Mouse (Mus musculus) granulocyte monocyte progenitor cell, adult 5-6 weeks (primary cell): ENCODE data around the gene Sp3. TPM values are rescaled to one million over a fixed set of nuclear protein-coding genes. Genes with fewer than 3 reads are reported as not detected.
"Not testable (repeated sequence)": the region's sequence is repeated elsewhere in the genome, so short reads cannot be mapped to it uniquely, and the experiment has no call there.

ENCODE experiments used
- ATAC-seq: replicated peaks from 2 replicates; pipeline ENCODE4 v1.8.0; 2016; ENCODE audit warnings: mild to moderate bottlenecking, moderate TSS enrichment, inconsistent platforms; ENCODE audit not compliant: poor library complexity, severe bottlenecking
- total RNA-seq, 2 experiments: library from RNA; stranded (forward) in 1 of 2; stranded (reverse) in 1 of 2; fragments of 200-712, 200-1000 nt in 1 of 2; fragments of >200 nt in 1 of 2; fragmentation: Nextera tagmentation in 1 of 2; gene quantifications; 2 replicates each; pipeline ENCODE4 v1.2.3; 2014 to 2017

Sp3 gene
- total RNA-seq, 2 experiments from 2014 or later = 79.6 to 136 TPM

GRCm38 (mm10) chr2:72995346-72996097 lies 15.3 kb upstream of the Sp3 start:
- ATAC-seq = 0 out of 2 replicates have a peak, but pooled peaks have one; percentile 25

GRCm38 (mm10) chr2:72994165-72994564 lies 13.9 kb upstream of the Sp3 start:
- ATAC-seq = no peak

- ATAC-seq = no peak
Measured at GRCm38 (mm10) chr2:72992497-72992896, 12.3 kb upstream of the Sp3 start.

- ATAC-seq = not testable (repeated sequence)
Measured at GRCm38 (mm10) chr2:72988945-72989344, 8.7 kb upstream of the Sp3 start.

- no peak for ATAC-seq
Measured at GRCm38 (mm10) chr2:72986616-72987015, 6.4 kb upstream of the Sp3 start, which contains the start of gene Gm11084. Gene Gm11084, minus strand, starts transcription at chr2:72986716.

- no peak for ATAC-seq
Measured at GRCm38 (mm10) chr2:72985516-72985915, 5.3 kb upstream of the Sp3 start.

GRCm38 (mm10) chr2:72984806-72985205 lies 4.6 kb upstream of the Sp3 start:
- no peak for ATAC-seq

- no peak for ATAC-seq
Measured at GRCm38 (mm10) chr2:72983211-72983610, 3.0 kb upstream of the Sp3 start.

GRCm38 (mm10) chr2:72982110-72982785 lies 2.0 kb upstream of the Sp3 start:
- no peak for ATAC-seq

- no peak for ATAC-seq
Measured at GRCm38 (mm10) chr2:72981441-72982109, 1.3 kb upstream of the Sp3 start.

- ATAC-seq = no peak
Measured at GRCm38 (mm10) chr2:72981075-72981420, 802 bp upstream of the Sp3 start.

- ATAC-seq = peak; percentile 54
Measured at GRCm38 (mm10) chr2:72979659-72980071, 581 bp downstream of the Sp3 start.

- peak; percentile 67 for ATAC-seq
Measured at GRCm38 (mm10) chr2:72978901-72979658, 1.2 kb downstream of the Sp3 start.

GRCm38 (mm10) chr2:72978473-72978872 lies 1.8 kb downstream of the Sp3 start:
- ATAC-seq = no peak

- no peak for ATAC-seq
Measured at GRCm38 (mm10) chr2:72977272-72977671, 3.0 kb downstream of the Sp3 start.

GRCm38 (mm10) chr2:72976036-72976435 lies 4.2 kb downstream of the Sp3 start:
- ATAC-seq = no peak

GRCm38 (mm10) chr2:72970831-72971230 lies 9.4 kb downstream of the Sp3 start:
- no peak for ATAC-seq

GRCm38 (mm10) chr2:72970302-72970701 lies 9.9 kb downstream of the Sp3 start:
- peak; percentile 98 for ATAC-seq

- ATAC-seq = no peak
Measured at GRCm38 (mm10) chr2:72968536-72968935, 11.7 kb downstream of the Sp3 start.

GRCm38 (mm10) chr2:72965450-72965849 lies 14.8 kb downstream of the Sp3 start:
- peak; percentile 25; the same call in 1 of the 2 replicates for ATAC-seq
